Mouse (Mus musculus): ENCODE results near the gene Skint7. TPM values are rescaled to one million over a fixed set of nuclear protein-coding genes. Genes with fewer than 3 reads are reported as not detected.

The Skint7 gene
- polyA plus RNA-seq (2012; rRNA removed), result not detected in 2 replicates

DNA sequence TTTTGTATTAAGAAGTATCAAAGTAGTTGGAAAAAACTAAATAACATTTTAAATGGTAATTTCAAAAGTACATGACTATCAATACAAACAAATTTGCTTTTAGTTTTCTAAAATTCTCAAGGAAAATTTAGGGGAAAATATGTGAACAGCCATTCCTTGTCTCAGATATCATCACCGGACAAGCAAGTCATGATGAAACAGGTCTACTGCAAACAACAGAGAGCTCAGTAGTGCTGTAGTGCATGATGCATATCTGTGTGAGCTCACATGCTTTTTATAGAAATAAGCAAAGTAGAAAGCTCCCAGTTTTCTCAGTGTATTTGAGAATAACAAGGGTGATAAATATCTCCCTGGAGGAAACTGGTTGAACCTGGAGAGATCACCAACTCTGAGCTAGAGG, at the start of gene Skint7:
TSS of gene Skint7 (plus strand) at position 301 of the 400 bp plus-strand sequence.

DNA sequence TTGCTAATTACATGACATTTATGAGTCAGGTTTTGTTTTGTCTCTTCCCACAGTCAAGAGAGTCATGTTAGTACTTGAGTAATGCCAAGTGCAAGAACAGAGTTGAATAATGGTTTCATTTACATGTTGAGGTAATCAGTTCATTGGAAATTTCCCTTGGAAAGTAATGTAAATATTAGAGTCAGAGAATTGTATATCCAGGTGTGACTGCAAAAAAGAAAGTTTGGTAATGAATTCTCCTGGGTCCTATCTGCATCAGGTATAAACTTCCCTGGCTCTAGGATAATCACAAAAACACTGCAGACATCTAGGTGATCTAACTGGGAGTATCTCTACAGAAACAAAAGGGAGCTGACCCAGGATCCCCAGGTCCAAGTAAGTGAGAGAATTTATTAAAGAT, 33.2 kb downstream of the Skint7 start, which contains the start of gene Skint1:
TSS of gene Skint1 (plus strand) at position 301 of the 400 bp plus-strand sequence.

Other genes starting within 250 kb of the Skint7 start
- 0.09 TPM in 1 of 2 replicates, not detected in the other for gene Slc5a9, start 70.0 kb upstream of the Skint7 start, polyA plus RNA-seq (2012; rRNA removed)
- not detected in 2 replicates for gene Skint8, start 53.5 kb upstream of the Skint7 start, polyA plus RNA-seq (2012; rRNA removed)
- gene Skint1, start 33.3 kb downstream of the Skint7 start, polyA plus RNA-seq (2012; rRNA removed), result not detected in 2 replicates
- not detected in 2 replicates for gene Skint4, start 99.1 kb downstream of the Skint7 start, polyA plus RNA-seq (2012; rRNA removed)